Mouse (Mus musculus) thymus, adult 2 months (tissue): ENCODE measurements around the gene Ssr1.

Experiments
- CTCF ChIP-seq: fragments of 200-500 bp; IDR thresholded peaks from 2 replicates; pipeline ENCODE4 v1.5.1; 2012; ENCODE audit warnings: mild to moderate bottlenecking, control low read depth, low read length, moderate library complexity, borderline replicate concordance; ENCODE audit not compliant: control insufficient read depth, poor library complexity, insufficient read depth; ENCODE audit errors: extremely low read depth
- POLR2A ChIP-seq: fragments of 200-500 bp; IDR thresholded peaks from 2 replicates; pipeline ENCODE4 v1.6.1; 2012; ENCODE audit warnings: mild to moderate bottlenecking, low read length, control low read depth, moderate library complexity; ENCODE audit not compliant: control insufficient read depth, poor library complexity, insufficient read depth; ENCODE audit errors: extremely low read depth

DNA sequence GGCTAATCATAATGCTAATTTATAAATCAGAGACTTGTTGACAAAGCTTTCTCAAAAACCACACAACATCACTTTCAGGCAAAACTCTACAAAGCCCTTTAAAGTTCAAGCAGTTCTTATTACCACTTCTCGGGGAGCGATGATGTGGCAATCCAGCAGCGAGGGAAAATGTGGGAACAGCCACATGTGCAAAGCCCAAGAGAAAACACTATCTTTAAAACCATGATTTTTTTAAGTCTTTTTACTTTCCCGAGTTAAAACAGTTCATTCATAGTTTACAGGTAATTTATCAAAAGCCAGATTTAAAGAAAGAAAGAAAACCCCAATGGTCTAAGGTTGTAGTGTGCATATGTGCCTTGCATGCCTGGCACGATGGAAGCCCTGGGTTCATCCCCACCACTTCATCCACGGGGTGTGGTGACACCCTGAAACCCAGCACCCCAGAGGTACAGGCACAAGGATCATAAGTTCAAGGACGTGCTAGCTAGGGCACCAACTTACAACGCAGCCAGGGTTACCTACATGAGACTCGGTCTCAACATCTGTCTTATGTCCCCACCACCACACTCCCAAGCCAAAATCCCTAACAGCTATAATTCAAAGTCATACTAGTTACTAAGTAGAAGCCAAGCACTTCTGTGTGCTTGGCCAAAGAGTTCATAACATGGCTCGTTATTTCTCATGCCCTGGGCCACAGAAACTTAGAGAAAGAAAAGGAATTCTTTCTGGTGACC lies 1.2 kb downstream of the Ssr1 start:
- no peak for TF ChIP-seq CTCF
- TF ChIP-seq POLR2A = no peak
